Mouse (Mus musculus) neural tube, embryonic 15.5 days (tissue): ENCODE results near the gene Pusl1. TPM values are rescaled to one million over a fixed set of nuclear protein-coding genes. Genes with fewer than 3 reads are reported as not detected.

Source experiments
- ATAC-seq: fragments of 200-750 bp; cut with Nextera tagmentation; 2 replicates; pipeline ENCODE4 v1.8.0; 2017; ENCODE audit warnings: mild to moderate bottlenecking, moderate TSS enrichment, moderate library complexity; ENCODE audit not compliant: low FRiP score
- H3K27ac ChIP-seq: fragments of 300-500 bp; sonication (generic); replicated peaks from 2 replicates; pipeline ENCODE4 v1.5.1; 2015; ENCODE audit warnings: mild to moderate bottlenecking, inconsistent platforms
- H3K27me3 ChIP-seq: fragments of 300-500 bp; sonication (generic); replicated peaks from 2 replicates; pipeline ENCODE4 v1.6.1; 2015; ENCODE audit warnings: inconsistent platforms
- H3K36me3 ChIP-seq: fragments of 300-500 bp; sonication (generic); 2 replicates; pipeline ENCODE4 v1.6.1; 2015; ENCODE audit warnings: inconsistent platforms
- H3K4me1 ChIP-seq: fragments of 300-500 bp; sonication (generic); 2 replicates; pipeline ENCODE4 v1.6.1; 2015; ENCODE audit warnings: inconsistent platforms
- H3K4me2 ChIP-seq: fragments of 300-500 bp; sonication (generic); 2 replicates; pipeline ENCODE4 v1.6.1; 2015; ENCODE audit warnings: inconsistent platforms, mild to moderate bottlenecking, moderate library complexity
- H3K4me3 ChIP-seq: fragments of 300-500 bp; sonication (generic); replicated peaks from 2 replicates; pipeline ENCODE4 v1.5.1; 2015; ENCODE audit warnings: mild to moderate bottlenecking, inconsistent platforms
- H3K9ac ChIP-seq: fragments of 300-500 bp; sonication (generic); replicated peaks from 2 replicates; pipeline ENCODE4 v1.6.1; 2015; ENCODE audit warnings: mild to moderate bottlenecking, inconsistent platforms
- H3K9me3 ChIP-seq: fragments of 300-500 bp; sonication (generic); replicated peaks from 2 replicates; pipeline ENCODE4 v1.6.1; 2016; ENCODE audit warnings: inconsistent platforms
- WGBS: fragments of 180-500 bp; shearing (Covaris S2); methylation state at CpG from one replicate; pipeline ENCODE4 v1.1.7; 2015; ENCODE audit warnings: mixed read lengths; 5-methylcytosine and 5-hydroxymethylcytosine counted together
- polyA plus RNA-seq: library from polyadenylated mRNA; unstranded; fragments of >200 nt; fragmentation: Nextera tagmentation; extraction: Ambion mirVana; gene quantifications from 2 replicates; pipeline ENCODE4 v1.2.1, GENCODE M21; 2015

Gene Pusl1
- polyA plus RNA-seq, 1 experiment from 2014 or later: 62.7 TPM

DNA sequence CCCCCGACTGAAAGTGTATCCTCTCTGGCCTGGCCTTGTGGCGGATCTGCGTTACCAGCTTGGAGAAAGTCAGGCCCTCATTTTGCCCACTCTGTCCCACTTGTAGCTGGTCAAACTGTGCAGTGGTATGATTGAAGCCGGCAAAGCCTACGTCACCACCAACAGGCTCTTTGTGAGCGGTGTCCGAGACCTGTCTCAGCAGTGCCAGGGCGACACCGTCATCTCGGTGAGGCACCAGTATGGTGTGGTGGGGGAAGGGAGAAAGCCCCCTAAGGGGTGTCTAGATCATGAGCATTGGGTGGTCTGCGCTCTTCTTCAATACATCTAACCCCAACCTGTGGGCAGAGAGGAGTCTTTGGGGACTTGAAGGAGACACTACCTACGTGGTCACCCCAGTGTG is 4.9 kb upstream of the Pusl1 start:
- Histone ChIP-seq H3K9me3 (no peaks in the 10 kb centered on the region), H3K27me3 (no peaks in the 10 kb centered on the region), H3K4me3 (no peak overlapping the region), H3K4me2 (no peak overlapping the region), H3K36me3 (peaks cover 48% of the 10 kb centered on the region), H3K27ac (no peak overlapping the region), H3K4me1 (peaks cover 36% of the 10 kb centered on the region), H3K9ac (no peak overlapping the region)
- WGBS: 96% methylated on average over 12 of the region's 12 CpGs
- no peak for ATAC-seq

DNA sequence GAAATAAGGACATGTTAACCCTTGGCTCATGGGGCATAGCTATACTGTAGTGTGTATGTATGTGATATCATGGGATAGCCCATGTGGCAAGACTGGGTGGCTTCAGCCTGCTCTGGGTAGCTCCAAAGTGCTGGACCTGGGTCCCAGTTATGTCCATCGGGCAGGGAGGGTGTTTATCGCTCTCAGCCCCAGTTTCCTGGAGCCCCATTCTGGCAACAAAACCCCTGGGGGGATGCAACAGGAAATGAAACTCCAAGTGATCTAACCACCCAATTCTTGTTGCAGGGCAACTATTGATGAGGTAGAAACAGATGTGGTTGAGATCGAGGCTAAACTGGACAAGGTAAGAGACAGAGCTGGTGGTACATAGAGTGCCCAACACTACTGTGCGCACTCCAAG is 4.2 kb upstream of the Pusl1 start:
- WGBS: 91% methylated on average over 4 of the region's 4 CpGs
- peak overlapping the region; percentile 75; the same call in 1 of the 2 replicates for H3K4me3 ChIP-seq

DNA sequence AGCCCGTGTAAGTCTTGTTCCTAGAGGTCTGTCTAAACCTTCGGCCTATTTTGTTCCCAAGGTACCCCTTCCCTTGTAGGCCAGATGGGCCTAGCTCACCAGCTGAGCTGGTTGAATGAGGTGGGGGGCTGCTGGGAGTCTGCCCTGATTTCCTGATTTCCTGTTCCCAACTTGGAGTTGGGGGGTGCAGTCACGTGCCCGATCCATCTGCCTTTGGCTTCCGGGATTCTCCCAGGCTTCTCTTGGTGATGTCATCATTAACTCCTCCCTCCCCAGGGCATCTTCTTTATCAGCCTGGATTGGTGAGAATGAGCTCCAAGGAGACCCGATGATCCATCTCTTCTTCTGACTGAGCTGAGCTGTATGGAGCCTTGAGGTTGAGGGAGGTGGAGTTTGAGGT is 3.6 kb upstream of the Pusl1 start:
- Histone ChIP-seq H3K4me2 (peak overlapping the region; percentile 97), H3K27me3 (no peaks in the 10 kb centered on the region), H3K27ac (peak overlapping the region; percentile 58), H3K9me3 (no peaks in the 10 kb centered on the region), H3K4me1 (peaks cover 45% of the 10 kb centered on the region), H3K4me3 (peak overlapping the region; percentile 75), H3K36me3 (peaks cover 36% of the 10 kb centered on the region), H3K9ac (peak overlapping the region; percentile 97; the same call in 1 of the 2 replicates)
- 40% methylated on average over 6 of the region's 6 CpGs for WGBS
- ATAC-seq: no peak

More for the DNA sequence above, 4.2 kb upstream of the Pusl1 start:
- peak overlapping the region; percentile 97 for H3K4me2 ChIP-seq
- H3K36me3 ChIP-seq: peaks cover 42% of the 10 kb centered on the region
- 0 out of 2 replicates have a peak overlapping the region, but pooled peaks have one; percentile 97 for H3K9ac ChIP-seq
- peaks cover 39% of the 10 kb centered on the region for H3K4me1 ChIP-seq
- H3K27me3 ChIP-seq: no peaks in the 10 kb centered on the region
- no peak for ATAC-seq
- no peak overlapping the region for H3K27ac ChIP-seq
- H3K9me3 ChIP-seq: no peaks in the 10 kb centered on the region

DNA sequence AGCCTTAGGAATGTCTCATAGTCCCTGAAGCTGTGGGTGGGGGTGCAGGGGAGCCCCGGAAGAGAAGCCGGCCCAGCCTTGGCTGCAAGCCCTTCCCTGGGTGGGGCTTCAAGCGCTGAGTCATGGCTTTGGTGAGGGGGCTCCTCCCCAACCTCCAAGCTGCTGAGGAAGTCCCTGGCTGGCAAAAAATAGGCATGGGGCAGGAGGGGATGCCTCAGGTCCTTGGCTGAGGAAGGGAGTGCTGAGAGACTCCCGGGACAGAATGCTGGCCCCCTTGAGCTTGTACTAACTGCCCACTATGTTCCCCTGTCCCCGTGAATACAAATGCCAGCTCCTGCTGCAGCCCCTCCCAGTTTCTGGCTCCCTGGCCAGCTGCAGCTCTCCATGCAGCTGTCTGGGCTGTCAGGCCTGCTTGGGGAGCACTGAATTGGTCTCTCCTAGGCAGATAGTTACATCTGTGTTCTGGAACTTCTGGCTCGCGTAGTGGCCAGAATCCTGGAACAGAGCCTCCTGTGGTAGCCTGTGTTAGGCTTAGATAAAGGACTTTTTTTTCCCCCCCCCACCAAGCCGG is 2.8 kb upstream of the Pusl1 start:
- no peaks in the 10 kb centered on the region for H3K27me3 ChIP-seq
- H3K36me3 ChIP-seq: peaks cover 32% of the 10 kb centered on the region
- H3K4me3 ChIP-seq: peak overlapping the region; percentile 75
- ATAC-seq: no peak
- H3K27ac ChIP-seq: peak overlapping the region; percentile 58
- 34% methylated on average over 8 of the region's 8 CpGs for WGBS
- H3K4me2 ChIP-seq: peak overlapping the region; percentile 97
- H3K4me1 ChIP-seq: peaks cover 53% of the 10 kb centered on the region
- H3K9ac ChIP-seq: peak overlapping the region; percentile 97
- no peaks in the 10 kb centered on the region for H3K9me3 ChIP-seq

DNA sequence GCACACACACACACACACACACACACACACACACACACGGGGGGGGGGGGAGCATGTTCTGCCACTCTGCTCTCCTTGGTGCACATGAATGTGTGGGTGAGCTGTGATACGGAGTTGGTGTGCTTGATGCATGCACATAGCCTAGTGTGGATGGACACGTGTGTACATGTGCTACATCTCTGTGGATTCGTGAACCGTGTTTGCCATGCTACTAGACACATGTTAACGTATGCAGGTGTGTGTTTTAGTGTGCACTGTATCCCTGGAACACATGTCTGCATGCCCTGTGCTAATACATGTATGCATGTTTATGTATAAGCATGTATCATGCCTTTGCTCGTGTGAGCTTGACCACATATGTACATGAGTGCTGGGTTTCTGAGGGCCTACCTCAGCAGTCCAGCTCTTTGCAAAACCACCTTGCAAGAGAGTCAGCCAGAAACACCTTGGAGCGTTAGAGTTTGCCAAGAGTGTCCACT is 1.7 kb upstream of the Pusl1 start:
- Histone ChIP-seq H3K36me3 (peaks cover 31% of the 10 kb centered on the region), H3K4me2 (peak overlapping the region; percentile 97), H3K27ac (peak overlapping the region; percentile 100; the same call in 1 of the 2 replicates), H3K9ac (peak overlapping the region; percentile 97), H3K4me3 (peak overlapping the region; percentile 75), H3K27me3 (no peaks in the 10 kb centered on the region), H3K4me1 (peaks cover 54% of the 10 kb centered on the region), H3K9me3 (no peaks in the 10 kb centered on the region)
- WGBS: 65% methylated on average over 8 of the region's 8 CpGs
- ATAC-seq: no peak

DNA sequence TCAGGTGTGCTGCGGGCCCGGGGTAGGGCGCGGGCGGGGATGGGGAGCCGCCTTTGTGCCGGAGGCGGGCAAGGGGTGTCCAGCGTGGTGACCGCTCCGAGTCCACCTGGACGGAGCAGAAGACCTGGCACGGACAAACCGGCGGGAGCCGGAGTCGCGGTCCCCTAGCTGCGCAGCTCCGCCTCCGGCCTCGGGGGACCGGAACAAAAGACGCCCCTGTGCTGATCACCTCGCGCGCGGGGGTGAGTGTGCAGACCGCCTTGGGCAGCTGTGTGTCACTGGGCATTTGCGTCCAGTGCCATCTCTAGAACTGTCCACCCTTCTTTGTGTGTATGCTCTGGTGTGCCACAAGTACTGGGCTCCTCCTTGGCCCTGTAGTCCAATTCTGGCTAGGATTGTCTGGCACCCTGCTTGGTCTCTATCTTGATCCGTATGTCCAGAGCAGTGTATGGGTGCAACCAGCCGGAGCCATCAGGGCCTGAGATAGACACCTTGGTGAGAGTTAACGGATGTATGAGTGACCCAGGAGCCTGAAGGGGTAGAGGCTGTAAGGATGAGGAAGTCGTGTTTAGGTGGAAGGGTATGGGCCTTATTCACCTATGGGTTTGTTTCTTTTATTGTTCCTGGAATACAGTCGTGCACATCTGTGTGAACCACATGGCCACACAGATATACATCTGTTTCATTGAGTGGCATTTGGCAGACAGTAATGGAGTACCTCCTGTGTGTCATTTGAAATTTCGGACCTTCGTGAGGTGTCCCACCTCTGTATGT is 1.0 kb upstream of the Pusl1 start:
- peak overlapping the region; percentile 100 for H3K27ac ChIP-seq
- H3K4me3 ChIP-seq: peak overlapping the region; percentile 75
- peak overlapping the region; percentile 97 for H3K4me2 ChIP-seq
- peak; percentile 36 for ATAC-seq
- H3K9ac ChIP-seq: peak overlapping the region; percentile 97
- H3K36me3 ChIP-seq: peaks cover 33% of the 10 kb centered on the region
- H3K27me3 ChIP-seq: no peaks in the 10 kb centered on the region
- no peaks in the 10 kb centered on the region for H3K9me3 ChIP-seq
- H3K4me1 ChIP-seq: peaks cover 54% of the 10 kb centered on the region
- WGBS: 4% methylated on average over 35 of the region's 37 CpGs

DNA sequence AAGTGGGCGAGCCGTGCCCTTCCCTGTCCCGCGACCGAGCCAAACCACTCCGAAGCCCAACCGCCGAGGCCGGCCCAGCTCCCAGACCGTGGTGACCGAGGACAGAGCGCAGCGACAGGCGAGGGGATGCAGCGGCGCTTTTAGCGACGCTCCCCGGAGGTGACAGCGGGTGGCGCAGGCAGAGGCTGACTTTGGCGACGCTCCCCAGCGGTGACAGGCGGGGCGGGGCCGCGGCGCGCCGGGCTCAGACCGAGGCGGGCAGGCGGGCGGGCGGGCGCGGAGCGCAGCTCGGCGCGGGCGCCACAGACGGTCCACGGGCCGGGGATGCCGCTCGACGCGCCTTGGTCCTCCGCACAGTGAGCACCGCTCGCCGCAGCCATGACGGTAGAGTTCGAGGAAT is 436 bp upstream of the Pusl1 start:
- Histone ChIP-seq H3K4me3 (peak overlapping the region; percentile 75), H3K27me3 (no peaks in the 10 kb centered on the region), H3K9ac (peak overlapping the region; percentile 97), H3K4me2 (peak overlapping the region; percentile 97), H3K27ac (peak overlapping the region; percentile 100), H3K9me3 (no peaks in the 10 kb centered on the region), H3K36me3 (peaks cover 38% of the 10 kb centered on the region), H3K4me1 (peaks cover 54% of the 10 kb centered on the region)
- ATAC-seq: peak; percentile 91
- WGBS: 0% methylated on average over 55 of the region's 56 CpGs

DNA sequence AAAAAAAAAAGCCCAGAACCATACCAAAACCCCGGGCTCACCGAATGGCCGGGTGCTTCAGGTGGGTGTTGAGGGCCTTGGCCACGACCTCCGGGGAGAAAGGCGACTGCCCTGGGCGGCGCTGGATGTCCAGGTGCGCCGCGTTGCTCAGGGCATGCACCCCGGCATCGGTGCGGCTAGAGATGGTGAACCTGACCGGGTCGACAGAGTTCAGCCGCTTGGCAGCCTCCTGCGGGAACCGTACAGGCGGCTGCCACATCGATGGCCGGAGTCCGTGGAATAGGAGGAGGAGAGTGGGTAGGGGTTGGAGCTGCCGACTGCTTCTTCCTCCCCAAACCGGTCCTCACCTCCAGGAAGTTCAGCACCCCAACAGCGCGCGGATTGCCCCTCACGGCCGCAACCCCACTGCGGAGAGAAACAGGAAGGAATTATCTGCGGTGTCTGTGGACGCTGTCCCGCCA is 540 bp downstream of the Pusl1 start:
- Histone ChIP-seq H3K4me2 (peak overlapping the region; percentile 97), H3K36me3 (peaks cover 38% of the 10 kb centered on the region), H3K4me3 (peak overlapping the region; percentile 75), H3K4me1 (peaks cover 53% of the 10 kb centered on the region), H3K27me3 (no peaks in the 10 kb centered on the region), H3K27ac (peak overlapping the region; percentile 100), H3K9ac (peak overlapping the region; percentile 97), H3K9me3 (no peaks in the 10 kb centered on the region)
- ATAC-seq: no peak
- WGBS: under 1% methylated on average over 34 of the region's 34 CpGs

DNA sequence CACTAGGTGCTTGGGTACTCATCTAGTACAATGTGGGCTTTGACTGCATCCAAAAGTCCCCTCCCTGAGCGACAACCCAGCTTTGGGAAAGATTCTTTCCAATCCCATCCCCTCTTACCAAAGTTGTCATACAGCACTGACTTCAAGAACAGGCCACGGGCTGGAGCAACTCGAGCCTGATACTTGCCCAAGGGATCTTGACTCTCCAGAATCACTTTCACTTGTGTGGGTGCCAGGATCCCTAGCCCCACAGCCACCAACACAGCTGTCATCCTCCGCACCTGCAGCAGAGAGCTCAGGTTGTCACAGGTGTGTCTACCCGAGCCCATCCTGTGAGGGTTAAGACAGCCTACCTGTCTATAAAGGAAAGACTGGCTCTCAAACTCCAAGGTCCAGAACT is 2.3 kb downstream of the Pusl1 start:
- 87% methylated on average over 5 of the region's 5 CpGs for WGBS
- peaks cover 36% of the 10 kb centered on the region for H3K4me1 ChIP-seq
- no peaks in the 10 kb centered on the region for H3K9me3 ChIP-seq
- no peak overlapping the region for H3K27ac ChIP-seq
- ATAC-seq: no peak
- H3K9ac ChIP-seq: no peak overlapping the region
- H3K4me2 ChIP-seq: no peak overlapping the region; the same call in 1 of the 2 replicates
- H3K36me3 ChIP-seq: peaks cover 49% of the 10 kb centered on the region
- H3K4me3 ChIP-seq: no peak overlapping the region
- no peaks in the 10 kb centered on the region for H3K27me3 ChIP-seq

DNA sequence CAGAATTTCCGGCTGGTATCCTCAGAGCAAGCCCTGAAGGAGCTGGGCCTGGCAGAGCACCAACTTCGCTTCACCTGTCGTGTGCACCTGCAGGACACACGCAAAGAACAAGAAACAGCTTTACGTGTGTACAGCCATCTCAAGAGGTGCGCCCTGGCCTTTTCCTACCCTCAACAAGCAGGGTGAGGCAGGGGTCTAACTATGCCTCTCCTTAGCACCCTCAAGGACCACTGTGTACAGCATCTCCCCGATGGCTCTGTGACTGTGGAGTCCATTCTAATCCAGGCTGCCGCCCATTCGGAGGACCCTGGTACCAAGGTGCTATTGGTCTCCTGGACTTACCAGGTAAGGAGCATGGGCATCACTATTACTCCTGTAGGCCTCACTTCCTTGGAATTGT is 3.4 kb downstream of the Pusl1 start:
- no peak overlapping the region for H3K27ac ChIP-seq
- no peak for ATAC-seq
- no peaks in the 10 kb centered on the region for H3K27me3 ChIP-seq
- no peak overlapping the region for H3K4me3 ChIP-seq
- no peaks in the 10 kb centered on the region for H3K9me3 ChIP-seq
- H3K9ac ChIP-seq: no peak overlapping the region
- H3K4me2 ChIP-seq: no peak overlapping the region
- 94% methylated on average over 9 of the region's 9 CpGs for WGBS
- peaks cover 52% of the 10 kb centered on the region for H3K36me3 ChIP-seq
- H3K4me1 ChIP-seq: peaks cover 24% of the 10 kb centered on the region

DNA sequence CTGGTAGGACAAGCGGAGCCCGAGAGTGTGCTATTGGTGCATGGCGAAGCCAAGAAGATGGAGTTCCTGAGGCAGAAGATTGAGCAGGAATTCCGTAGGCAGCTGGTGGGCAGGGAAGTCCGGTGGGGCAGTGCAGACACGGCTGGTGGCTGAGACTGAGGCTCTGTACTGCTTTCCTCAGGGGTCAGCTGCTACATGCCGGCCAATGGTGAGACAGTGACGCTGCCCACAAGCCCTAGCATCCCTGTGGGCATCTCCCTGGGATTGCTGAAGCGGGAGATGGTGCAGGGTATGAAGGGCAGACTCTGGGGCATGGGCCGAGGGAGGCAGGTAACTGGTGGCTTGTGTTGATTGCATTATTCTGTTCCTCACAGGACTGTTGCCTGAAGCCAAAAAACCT is 3.9 kb downstream of the Pusl1 start:
- no peak overlapping the region for H3K4me3 ChIP-seq
- peaks cover 19% of the 10 kb centered on the region for H3K4me1 ChIP-seq
- peaks cover 52% of the 10 kb centered on the region for H3K36me3 ChIP-seq
- no peaks in the 10 kb centered on the region for H3K27me3 ChIP-seq
- H3K9me3 ChIP-seq: no peaks in the 10 kb centered on the region
- no peak overlapping the region for H3K4me2 ChIP-seq
- no peak overlapping the region for H3K9ac ChIP-seq
- no peak overlapping the region for H3K27ac ChIP-seq
- 89% methylated on average over 10 of the region's 10 CpGs for WGBS
- no peak for ATAC-seq

DNA sequence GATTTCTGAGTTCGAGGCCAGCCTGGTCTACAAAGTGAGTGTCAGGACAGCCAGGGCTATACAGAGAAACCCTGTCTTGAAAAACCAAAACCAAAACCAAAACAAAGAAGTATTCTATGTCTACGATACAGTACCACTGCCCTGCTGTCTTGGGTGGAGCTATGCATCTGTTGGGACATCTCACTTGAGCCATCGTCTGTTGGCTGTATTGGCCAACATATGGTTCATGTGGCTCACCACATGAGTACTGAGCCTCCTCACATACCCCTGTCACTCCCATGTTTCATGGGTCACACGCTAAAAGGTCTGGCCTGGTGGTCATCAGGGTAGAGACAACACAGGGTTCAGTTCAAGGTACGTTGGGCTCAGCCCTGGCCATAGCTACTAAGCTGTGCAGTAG is 5.3 kb downstream of the Pusl1 start:
- Histone ChIP-seq H3K4me1 (peaks cover 18% of the 10 kb centered on the region), H3K27ac (no peak overlapping the region), H3K36me3 (peaks cover 56% of the 10 kb centered on the region), H3K27me3 (no peaks in the 10 kb centered on the region), H3K9me3 (no peaks in the 10 kb centered on the region), H3K4me3 (no peak overlapping the region), H3K4me2 (no peak overlapping the region), H3K9ac (no peak overlapping the region)
- 97% methylated on average over 5 of the region's 5 CpGs for WGBS
- ATAC-seq: no peak
